ENCODE assay signal across 8 mouse cellular contexts in the genomic region with DNA sequence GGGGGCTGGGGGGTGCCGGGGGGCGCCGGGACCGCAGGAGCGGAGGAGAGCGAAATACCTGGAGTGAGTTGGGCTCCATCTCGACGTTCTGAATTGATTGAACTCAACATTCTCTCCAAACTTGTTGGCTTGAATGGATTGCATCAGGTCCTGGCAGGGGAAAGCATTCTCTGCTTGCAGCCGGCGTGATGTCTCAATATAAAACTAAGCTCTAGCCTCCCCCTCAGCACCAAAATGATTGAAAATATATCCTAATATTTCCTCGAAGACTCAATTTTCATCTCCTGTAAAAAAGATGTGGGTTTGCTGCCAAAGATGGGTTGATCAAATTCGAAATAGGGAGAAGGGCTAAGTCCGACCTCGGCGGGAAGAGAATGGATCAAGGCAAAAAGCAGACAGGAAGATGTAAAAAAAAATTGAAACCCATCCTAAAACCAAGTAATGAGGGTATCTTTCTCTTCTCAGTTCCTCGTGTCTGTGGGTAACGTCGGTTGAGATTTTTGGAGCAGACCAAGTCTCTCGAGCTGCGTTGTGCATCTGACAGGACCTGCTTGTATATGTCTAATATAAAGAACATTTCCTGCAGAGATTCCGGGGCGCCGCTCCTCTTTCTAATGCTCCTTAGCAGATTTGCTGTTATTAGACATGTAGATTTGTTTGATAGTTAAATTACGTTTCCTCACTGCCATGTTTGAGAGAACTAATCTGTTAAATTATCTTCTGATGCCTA. TPM values are rescaled to one million over a fixed set of nuclear protein-coding genes. Genes with fewer than 3 reads are reported as not detected.
A peak's percentile ranks its signal among the peaks of the same experiment; 100 is the strongest.
DNase-seq lines count a peak whose midpoint lies in the region; ATAC-seq lines count a peak whose summit lies in the region.

A gene (minus strand): TSS at position 109 of the 730 bp plus-strand sequence.

- WGBS in forebrain, embryonic 11.5 days = under 1% methylated on average over 23 of the region's 24 CpGs
- WGBS in neural tube, embryonic 15.5 days = under 1% methylated on average over 24 of the region's 24 CpGs

- DNase-seq in CD8-positive naive resting alpha-beta T cell, adult 2 months (ENCODE audit: low read depth in 2 of 2, low spot score in 2 of 2) = peak; percentile 21 to 48
- peak; percentile 52 for DNase-seq in adrenal gland, postnatal 25 days
- DNase-seq in forebrain, embryonic 11.5 days (ENCODE audit: low spot score) = peak; percentile 75
- DNase-seq in heart, postnatal 25 days (ENCODE audit: low spot score) = peak; percentile 5
- DNase-seq in layer of hippocampus, adult 18-20 months (ENCODE audit: low spot score in 2 of 2) = peak; percentile 42 to 74
- DNase-seq in lung, adult 18-20 months = peak; percentile 52 to 53
- DNase-seq in thymus, postnatal 4 days = peak; percentile 71

- H3K9ac ChIP-seq in forebrain, embryonic 11.5 days (ENCODE audit: low read length) = peak within 1 kb of the TSS; percentile 57
- H3K9ac ChIP-seq in neural tube, embryonic 15.5 days (replicated peaks) = peak within 1 kb of the TSS; percentile 64

- H3K4me2 ChIP-seq in forebrain, embryonic 11.5 days (ENCODE audit: low read depth, low read length, severe bottlenecking) = peak within 1 kb of the TSS; percentile 94
- H3K4me2 ChIP-seq in neural tube, embryonic 15.5 days = peak within 1 kb of the TSS; percentile 92

- peak within 1 kb of the TSS; percentile 56 for H3K4me3 ChIP-seq in forebrain, embryonic 11.5 days (ENCODE audit: low read depth, low read length)
- H3K4me3 ChIP-seq in neural tube, embryonic 15.5 days (replicated peaks) = peak within 1 kb of the TSS; percentile 67

- H3K36me3 ChIP-seq in forebrain, embryonic 11.5 days (ENCODE audit: control insufficient read depth, insufficient read depth, low read length) = no peaks in the 10 kb centered on the region
- no peaks in the 10 kb centered on the region for H3K36me3 ChIP-seq in neural tube, embryonic 15.5 days

- intact Hi-C loops in heart, postnatal 25 days (cut with DNase I) = loop anchor here (5.0 kb wide), 1 partner anchor 131 kb away; no protein-coding TSS in a partner anchor

- H3K9me3 ChIP-seq in forebrain, embryonic 11.5 days (ENCODE audit: control insufficient read depth, low read length) = no peaks in the 10 kb centered on the region
- no peaks in the 10 kb centered on the region for H3K9me3 ChIP-seq in neural tube, embryonic 15.5 days (replicated peaks)

- ATAC-seq in forebrain, embryonic 11.5 days (replicated peaks; ENCODE audit: low FRiP score) = no peak
- ATAC-seq in neural tube, embryonic 15.5 days (ENCODE audit: low FRiP score) = no peak

- H3K4me1 ChIP-seq in forebrain, embryonic 11.5 days (replicated peaks; ENCODE audit: control insufficient read depth, insufficient read depth, low read length) = peaks cover 12% of the 10 kb centered on the region; the same call in 1 of the 2 replicates
- H3K4me1 ChIP-seq in neural tube, embryonic 15.5 days = peaks cover 44% of the 10 kb centered on the region

- peaks cover 2% of the 10 kb centered on the region; the same call in 1 of the 2 replicates for H3K27me3 ChIP-seq in forebrain, embryonic 11.5 days (ENCODE audit: control insufficient read depth, insufficient read depth, low read length)
- no peaks in the 10 kb centered on the region for H3K27me3 ChIP-seq in neural tube, embryonic 15.5 days (replicated peaks)

- peak within 1 kb of the TSS; percentile 41; the same call in 1 of the 2 replicates for H3K27ac ChIP-seq in forebrain, embryonic 11.5 days (ENCODE audit: low read depth, low read length)
- peak within 1 kb of the TSS; percentile 92 for H3K27ac ChIP-seq in neural tube, embryonic 15.5 days (replicated peaks)

RNA-seq across cellular contexts. Expression of the gene that starts here (rescaled TPM):
- total RNA-seq in adrenal gland, postnatal 25 days (2021) = 36.8 and 37.2 TPM in 2 replicates
- polyA plus RNA-seq in forebrain, embryonic 11.5 days (2014; fragmentation: Nextera tagmentation; extraction: Ambion mirVana) = 16.0 and 17.1 TPM in 2 replicates
- 10 to 100 TPM; 22.5 to 28.3 TPM for total RNA-seq in heart, postnatal 25 days (2021)
- total RNA-seq in layer of hippocampus, adult 18-20 months (2021) = 10 to 100 TPM; 26.9 to 33.5 TPM
- polyA plus RNA-seq in neural tube, embryonic 15.5 days (2015; fragmentation: Nextera tagmentation; extraction: Ambion mirVana) = 18.4 and 19.0 TPM in 2 replicates

Comparison
In these comparisons a context has a peak if more than half of its experiments do, and no peak if none do; other contexts are left out.
1. DNase-seq: peak in every context shown above with its lines; median percentile 75 in forebrain, embryonic 11.5 days; 71 in thymus, postnatal 4 days; 58 in layer of hippocampus, adult 18-20 months; 52 in lung, adult 18-20 months; 52 in adrenal gland, postnatal 25 days; 34 in CD8-positive naive resting alpha-beta T cell, adult 2 months; 5 in heart, postnatal 25 days.